Mouse (Mus musculus) 3134 (cell line): ENCODE data around the gene Gria1.

Source experiments
- DNase-seq: peaks from one replicate; pipeline ENCODE4 v3.0.0-alpha.2; 2011; ENCODE audit warnings: low spot score; ENCODE audit not compliant: insufficient read length; ENCODE audit errors: extremely low read depth

Gria1 gene

DNA sequence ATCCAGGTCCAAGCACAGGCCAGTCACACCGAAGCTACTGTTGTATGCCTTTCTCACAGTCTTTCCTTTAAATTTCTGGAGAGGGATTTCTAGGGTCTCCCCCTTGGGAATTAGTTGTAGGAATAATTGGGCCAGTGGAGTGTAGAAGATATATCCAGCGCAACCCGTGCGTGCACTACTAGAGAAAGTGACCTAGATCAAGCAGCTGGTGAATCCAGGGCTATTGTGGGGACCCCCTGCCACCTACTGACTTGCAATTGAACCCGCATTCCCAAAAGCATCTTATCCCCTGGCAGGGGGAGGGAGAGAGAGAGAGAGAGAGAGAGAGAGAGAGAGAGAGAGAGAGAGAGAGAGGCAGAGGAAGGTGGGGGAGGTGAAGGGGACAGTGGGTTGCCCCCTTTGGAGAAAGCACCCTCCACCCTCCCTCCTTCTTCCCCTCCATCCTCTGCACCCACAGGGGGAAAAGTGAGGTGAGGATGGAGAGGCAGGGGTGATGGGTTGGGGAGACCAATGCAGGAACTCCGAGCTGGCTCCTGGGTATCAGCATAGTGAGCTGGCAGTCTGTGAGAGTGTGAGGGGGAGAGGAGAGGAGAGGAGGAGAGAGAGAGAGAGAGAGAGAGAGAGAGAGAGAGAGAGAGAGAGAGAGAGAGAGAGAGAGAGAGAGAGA is at the start of gene Gria1:
Gria1 (plus strand) TSS at position 364 of the 667 bp plus-strand sequence.
- DNase-seq, result no peak

DNA sequence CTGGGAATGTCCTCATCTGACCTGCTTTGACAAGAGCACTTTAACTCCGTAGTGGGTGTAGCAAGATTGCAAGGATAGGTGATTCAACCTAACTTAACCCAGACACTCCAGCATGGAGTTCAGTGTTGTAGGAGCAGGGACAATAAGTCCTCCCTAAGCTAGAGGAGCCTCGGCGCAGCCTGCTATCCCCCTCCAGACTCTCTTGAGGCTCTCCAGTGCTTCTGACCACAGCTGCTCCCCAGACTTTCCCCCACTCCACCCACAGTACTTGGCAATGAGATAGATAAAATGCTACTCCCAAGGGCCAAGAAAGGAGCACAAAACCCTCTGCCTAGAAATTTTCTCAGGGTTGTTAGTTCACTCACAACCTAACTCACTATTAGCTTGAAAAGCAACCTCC is 49.4 kb upstream of the Gria1 start:
- DNase-seq, result no peak

DNA sequence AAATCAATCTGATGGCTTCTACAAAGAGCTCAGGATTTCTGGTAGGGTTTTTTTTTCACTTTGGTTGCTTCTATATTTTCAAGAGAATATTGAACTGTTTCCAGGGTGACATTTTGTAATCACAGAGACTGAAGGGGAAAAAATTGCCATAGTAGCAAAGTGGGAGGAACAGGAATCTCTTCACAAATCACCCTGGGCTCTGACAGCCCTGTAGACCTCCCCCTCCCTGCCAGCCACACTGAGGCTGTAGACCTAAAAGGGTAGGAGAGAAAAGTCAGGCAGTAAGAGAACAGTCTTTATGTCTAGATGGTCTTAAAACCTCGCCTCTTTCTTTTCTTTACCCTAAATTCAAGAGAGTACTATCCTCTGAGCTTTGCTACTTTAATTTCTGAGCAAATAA is 38.4 kb upstream of the Gria1 start:
- DNase-seq, result no peak

DNA sequence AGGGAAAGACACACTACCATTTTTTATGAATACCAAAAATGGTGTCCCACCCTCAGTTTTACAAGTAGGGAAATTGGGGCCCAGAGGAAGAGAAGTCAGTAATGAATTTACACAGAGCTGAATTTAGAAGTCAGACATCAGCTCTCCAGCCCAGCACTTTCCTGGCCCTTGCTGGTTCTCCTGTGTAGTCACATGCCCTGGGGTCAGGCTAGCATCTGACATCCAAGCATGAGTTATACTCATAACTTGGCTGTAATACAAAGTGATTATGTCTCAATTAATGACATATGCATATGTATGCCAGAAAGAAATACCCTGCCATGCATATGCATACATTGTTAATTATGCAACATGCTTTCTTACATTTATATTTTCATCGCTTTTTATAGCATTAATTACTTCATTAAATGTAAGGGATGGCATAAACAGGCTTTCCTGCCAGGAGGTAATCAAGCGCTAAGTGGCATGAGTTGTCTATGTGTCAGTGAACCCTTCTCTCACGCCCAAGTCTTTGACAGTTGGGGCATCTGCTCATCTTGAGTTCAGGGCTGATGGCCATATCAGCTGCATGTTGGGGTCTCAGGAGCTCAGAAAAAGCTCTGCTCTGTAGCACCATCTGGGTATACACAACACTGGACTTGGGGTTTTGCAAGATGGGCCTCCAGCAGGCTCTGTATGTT is 26.7 kb upstream of the Gria1 start:
- DNase-seq, result no peak

DNA sequence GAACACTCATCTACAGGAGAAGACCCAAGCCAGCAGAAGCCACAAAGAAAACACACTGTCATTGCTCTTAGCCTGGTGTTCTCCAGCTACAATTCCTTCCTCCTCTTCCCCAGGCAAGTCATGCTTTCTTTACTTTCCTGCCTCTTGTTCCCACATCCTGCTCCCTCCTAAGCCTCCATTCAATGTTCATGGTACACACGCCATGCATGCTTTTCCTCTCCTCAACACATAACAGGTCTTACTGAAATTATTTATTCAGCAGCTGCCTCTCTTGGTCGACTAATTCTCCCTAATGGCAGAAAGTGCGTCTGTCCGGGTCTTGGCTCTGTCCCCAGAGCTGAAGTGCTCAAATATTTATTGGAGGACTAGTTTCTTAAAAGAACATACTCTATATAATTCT is 25.7 kb upstream of the Gria1 start:
- no peak for DNase-seq

DNA sequence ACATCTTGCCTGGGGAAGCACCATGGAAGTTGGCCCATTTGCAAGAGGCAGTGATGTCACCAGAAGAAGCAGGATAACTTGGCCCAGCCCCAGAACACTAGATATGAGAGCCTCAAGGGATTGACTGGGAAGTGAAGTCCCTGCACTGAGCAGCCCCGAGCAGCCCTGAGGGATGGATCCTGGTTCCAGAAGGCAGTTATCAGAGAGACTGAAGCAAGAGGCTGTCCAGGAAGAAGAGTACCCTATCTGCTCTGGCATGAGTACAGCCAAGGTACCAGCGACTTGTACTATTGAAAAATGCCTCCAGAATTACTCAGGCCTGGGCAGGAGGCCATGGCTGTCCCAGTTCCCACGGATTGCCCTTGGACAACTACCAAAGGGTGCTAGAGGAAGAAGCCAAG is 11.6 kb upstream of the Gria1 start:
- DNase-seq, result peak; percentile 69

DNA sequence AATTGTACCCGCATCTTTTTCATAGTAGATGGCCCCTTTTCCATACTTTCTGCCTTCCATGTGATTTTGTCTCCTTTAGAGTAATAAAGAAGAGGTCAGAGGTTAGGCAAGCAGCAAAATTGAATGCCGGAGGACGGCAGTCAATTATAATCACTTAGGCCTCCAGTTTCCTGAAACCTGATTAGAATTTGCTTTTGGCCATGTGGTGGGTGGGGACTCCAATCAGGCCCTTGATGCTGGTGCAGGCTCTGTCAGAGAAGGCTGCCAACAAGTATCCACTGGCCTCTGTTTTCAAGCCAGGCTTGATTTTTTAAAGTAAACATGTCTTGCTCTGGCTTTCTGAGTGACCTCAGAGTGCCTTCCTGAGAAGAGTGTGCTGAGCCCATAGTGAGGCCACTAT is 6.6 kb upstream of the Gria1 start:
- no peak for DNase-seq

DNA sequence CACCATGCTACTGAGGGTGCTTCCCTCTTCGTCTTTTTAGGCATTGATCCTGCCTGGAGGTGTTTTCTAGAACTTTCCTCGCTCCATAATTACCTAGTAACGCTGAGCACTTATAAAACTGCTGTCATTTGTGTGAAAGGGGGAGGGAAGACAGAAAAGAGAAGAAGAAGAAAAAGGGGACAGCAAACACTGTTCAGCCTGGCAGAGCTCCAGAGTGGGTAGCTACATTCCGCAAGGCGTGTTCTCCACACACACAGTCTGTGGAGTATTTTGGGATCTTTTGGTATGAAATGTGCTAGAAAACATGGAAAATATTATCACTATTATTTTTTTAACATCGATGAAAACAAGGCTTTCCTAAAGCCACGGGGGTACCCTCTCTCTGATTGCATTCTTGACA is 5.8 kb upstream of the Gria1 start:
- DNase-seq, result no peak

DNA sequence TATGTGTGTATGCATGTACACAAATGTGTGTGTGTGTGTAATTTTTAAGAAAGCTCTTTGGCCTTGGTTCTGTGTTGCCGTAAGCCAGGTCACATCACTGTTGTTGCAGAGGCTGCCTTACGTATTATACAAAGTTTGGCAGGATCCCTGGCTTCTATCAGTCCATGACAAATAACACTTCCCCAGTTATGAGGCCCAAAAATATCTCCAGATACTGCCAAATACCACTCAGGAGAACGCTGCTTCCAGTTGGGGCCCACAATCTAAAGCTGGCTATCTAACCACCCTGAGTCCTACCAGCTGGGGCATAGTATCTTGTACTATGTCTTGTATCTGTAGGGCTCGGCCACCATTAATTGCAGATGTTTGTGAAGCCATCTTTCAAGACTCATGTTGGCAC is 3.4 kb upstream of the Gria1 start:
- no peak for DNase-seq

DNA sequence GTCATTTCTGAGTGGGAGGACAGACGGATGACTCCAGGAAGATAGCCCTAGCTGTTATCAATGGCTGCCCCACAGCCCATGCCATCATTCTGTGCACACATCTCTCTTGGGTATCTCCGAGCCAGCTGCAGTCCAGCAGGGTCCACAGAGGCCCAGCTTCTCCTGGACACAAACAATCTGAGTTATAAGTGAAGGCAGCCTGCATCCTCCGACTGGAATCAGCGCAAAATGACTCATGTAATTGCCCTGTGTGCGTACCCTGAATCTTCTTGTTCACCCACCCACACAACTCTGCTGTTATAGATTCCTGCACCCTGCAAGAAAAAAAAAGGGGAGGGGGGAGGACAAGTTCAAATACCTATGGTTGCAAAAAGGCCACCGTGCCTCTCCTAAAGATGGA is 576 bp upstream of the Gria1 start:
- no peak for DNase-seq

DNA sequence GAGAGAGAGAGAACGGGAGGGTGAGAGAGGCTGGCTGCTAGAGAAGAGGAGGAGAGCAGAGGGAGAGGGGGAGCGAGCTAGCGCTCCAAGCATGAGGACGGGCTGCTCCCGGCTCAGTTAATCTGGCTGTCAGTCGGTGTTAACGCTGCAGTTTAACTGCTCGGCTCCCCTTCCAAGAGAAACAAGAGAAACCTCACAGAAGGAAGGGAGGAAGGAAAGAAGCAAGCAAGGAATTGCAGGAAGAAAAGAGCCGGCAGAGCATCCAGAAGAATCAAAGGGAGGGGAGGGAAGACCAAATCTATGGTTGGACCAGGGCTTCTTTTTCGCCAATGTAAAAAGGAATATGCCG is 478 bp downstream of the Gria1 start:
- no peak for DNase-seq

DNA sequence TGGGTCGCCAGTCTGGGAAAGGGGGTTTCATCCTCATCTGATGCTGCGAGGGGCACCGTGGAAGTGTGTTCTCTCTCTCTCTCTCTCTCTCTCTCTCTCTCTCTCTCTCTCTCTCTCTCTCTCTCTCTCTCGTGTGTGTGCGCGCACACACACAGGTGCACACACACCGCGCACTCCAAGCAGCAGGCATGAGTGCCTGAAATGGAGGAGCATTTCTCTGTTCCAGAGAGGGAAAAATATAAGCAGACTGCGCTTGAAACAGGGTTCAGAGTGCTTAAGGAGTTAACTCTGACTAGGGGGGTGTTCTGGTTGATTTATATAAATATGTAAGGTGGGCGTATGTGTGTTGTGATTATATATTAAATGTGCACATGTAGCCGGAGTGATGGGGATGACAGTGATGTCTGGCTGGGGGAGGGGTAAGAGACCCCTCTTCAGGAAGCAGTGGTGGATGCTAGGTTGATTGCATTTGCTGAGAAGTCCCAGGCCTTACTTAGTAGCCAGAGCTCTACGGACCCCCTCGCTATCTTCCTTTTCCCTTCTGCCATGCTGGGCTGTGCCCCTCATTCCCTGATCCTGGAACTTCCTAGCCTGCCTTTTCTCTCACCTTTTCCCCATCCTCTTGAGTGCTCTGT is 1.2 kb downstream of the Gria1 start:
- no peak for DNase-seq

DNA sequence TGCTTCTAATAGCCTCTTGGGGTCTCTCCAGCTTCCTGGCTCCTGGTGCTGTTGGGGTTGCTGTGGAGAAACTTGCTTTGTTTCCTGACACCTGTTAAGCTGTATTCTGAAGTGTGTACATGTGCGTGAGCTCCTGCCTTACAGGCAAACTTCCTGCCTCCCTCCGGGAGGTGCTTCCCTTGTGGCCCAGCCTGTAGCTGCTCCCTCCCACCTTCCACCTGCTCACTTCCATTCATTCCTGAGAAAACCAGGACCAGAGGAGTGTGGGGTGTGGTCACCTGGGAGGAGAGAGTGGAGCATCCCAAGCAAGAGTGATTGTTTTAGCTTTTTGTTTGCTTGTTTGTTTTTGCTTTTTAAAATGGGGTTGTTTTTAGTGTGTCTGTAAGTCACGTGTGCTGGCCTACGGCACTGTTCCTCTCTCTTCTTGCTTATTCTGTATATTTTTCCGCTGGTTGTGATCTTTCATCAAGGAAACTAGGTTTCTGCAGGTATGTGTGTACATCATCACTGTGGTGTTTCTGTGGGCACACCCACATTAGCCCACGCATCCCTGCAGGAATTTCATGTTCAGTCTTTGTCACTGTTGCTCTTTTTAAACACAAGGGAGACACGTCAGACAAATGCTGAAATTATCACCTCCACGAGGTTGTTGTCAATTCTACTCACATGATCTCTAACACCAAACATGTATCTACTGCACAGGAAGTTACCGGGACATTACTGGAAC is 2.4 kb downstream of the Gria1 start:
- no peak for DNase-seq

DNA sequence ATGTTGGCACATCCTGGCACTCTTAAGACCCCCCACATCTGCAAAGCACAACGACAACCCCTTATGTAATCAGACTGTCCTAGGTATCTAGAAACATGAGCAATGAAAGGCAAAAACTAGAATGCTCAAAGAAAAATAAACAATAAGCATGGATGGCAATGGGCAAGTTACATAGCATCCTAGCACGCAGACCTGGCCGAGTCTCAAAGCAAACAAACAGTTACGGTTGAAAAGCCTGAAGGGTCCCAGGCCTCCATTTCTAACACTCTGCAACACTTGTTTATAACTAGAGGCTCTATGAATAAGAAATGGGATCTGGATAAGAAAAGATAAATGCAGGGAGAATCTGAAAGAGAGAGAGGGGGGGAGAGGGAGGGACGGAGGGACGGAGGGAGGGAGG is 3.2 kb downstream of the Gria1 start:
- DNase-seq, result no peak

DNA sequence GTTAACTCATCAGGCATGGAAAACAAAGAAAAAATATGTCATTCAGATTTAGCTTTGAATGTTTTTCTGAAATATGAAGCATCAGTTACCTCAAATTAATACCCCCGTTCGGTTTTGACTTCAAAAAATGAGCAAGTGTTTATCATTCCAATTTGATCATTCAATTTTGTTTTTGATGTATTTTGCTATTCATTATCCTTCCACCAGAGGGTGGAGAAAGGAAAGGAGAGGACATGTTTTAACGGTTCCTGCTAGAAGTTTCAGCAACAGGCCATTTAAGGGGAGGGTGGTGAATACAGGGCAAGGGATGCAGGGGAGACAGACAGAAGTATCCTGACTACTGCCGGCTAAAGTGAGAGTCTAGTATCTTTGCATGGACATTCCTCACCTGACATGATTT is 7.3 kb downstream of the Gria1 start:
- no peak for DNase-seq

DNA sequence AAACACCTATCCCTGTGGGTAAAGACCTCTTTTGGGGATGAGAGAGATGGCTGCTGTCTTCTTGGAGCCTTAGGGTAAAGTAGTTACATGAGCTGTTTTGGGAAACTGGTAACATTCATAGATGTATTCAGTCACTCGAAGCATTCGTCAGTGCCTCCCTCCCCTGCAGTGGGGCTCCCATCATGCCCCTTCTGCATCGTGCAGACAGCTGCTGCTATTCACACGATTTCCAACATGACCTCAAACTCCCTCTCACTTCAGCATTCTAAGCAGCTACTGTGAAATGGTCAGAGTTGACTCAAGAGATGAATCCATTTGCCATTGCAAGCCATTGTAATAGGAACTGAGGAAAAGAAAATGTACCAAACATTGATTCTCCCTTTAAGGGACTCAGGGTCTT is 11.2 kb downstream of the Gria1 start:
- DNase-seq, result no peak

DNA sequence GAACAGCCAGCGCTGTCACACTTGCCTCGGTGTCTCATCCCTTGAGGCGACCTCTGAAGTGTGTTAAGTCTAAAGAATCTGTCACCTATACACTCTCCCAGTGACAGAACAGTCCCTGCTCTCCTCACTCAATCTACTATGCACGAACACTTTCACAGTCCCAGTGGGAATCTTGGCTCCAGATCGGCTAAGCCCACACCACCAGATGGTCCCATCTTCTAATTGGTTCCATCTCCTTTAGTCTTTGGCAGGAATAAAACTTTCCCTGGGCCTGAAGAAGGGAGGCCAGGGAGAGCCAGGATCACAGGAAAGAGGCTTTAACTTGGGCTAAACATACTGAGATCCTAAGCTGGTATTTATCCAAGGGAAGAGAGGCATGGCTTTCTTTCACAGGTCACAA is 19.3 kb downstream of the Gria1 start:
- DNase-seq, result no peak

DNA sequence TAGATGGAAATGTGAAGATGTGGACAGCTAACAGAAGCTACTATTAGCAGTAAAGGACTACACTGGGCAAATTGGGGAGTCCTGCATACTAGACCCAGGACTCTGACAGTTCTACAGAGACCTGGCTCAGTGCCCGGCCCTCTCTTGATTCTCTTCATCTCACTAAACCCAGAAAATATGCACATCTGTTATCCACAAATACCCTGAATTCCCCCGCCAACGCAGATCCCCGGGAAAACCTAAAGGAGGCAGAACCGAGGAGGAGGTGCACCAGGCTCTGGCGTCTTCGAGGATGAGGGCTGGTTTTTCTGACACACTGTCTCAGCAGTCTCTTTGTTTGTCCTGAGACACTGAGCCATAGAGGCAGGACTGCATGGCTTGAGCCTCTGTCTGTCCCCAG is 27.6 kb downstream of the Gria1 start:
- no peak for DNase-seq

DNA sequence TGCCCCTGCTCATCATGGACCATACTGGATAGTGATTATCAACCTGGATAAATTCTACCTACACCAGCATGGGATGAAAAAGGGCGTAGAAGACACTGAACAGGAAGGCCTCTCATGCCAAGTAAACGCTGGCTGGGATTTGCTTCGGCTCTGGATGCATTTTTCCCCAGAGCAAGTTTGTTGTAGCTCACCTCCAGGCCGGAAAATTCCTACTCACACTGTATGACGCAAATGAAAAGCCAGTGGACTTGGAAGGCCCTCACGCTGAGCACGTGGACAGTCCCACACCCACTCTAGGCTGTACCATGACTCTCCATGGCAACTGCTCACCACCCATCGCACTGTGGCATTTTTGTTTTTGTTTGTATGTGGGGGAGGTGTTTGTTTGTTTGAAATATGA is 28.1 kb downstream of the Gria1 start:
- no peak for DNase-seq

DNA sequence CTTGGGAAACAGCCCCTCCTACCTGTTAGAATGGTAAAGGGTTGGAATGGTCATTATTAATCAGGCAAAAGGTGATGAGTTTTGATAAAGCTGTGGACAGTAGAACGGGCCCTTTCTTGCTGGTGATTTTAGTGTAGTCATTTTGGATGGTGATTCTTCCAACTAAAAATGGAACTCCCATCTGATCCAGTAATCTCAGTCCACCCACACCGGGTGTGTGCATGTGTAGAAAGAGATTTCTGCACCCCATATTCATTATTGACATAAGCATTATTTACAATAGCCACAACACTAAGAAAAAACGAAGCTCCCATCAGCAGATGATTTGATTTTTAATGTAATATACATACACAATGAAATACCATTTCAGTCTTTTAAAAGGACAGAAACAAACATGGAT is 30.9 kb downstream of the Gria1 start:
- no peak for DNase-seq

DNA sequence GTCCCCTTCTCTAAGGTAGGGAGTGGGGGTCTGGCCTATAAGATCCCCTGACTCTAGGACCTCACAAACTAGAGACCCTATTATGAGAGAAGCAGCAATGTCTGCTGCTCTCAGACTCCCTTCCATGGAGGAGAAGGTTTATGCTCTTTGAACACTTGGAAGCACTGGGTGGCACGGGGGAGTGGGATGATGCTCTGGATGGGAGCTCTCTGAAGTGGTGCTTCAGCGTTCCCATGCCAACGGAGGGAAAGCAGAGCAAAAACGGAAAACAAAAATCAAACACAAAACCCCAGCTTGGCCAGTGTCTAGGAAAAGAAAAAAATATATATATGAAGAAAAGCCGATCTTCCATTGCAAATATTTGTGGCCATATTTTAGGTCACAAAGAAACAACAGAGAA is 33.0 kb downstream of the Gria1 start:
- DNase-seq, result no peak
